Mouse (Mus musculus) midbrain, embryonic 12.5 days (tissue): ENCODE data around the gene Hnrnpa0. TPM values are rescaled to one million over a fixed set of nuclear protein-coding genes. Genes with fewer than 3 reads are reported as not detected.

ENCODE experiments used
- ATAC-seq: fragments of 200-750 bp; cut with Nextera tagmentation; 2 replicates; pipeline ENCODE4 v1.8.0; 2017; ENCODE audit warnings: low read depth, moderate TSS enrichment, moderate library complexity; ENCODE audit not compliant: low FRiP score
- H3K27ac ChIP-seq: fragments of 300-500 bp; sonication (generic); replicated peaks from 2 replicates; pipeline ENCODE4 v1.5.1; 2016; ENCODE audit warnings: mild to moderate bottlenecking
- H3K27me3 ChIP-seq: fragments of 300-500 bp; sonication (generic); 2 replicates; pipeline ENCODE4 v1.6.1; 2016; ENCODE audit warnings: mild to moderate bottlenecking
- H3K36me3 ChIP-seq: fragments of 300-500 bp; sonication (generic); 2 replicates; pipeline ENCODE4 v1.6.1; 2016
- H3K4me1 ChIP-seq: fragments of 300-500 bp; sonication (generic); 2 replicates; pipeline ENCODE4 v1.6.1; 2016
- H3K4me2 ChIP-seq: fragments of 300-500 bp; sonication (generic); replicated peaks from 2 replicates; pipeline ENCODE4 v1.6.1; 2016; ENCODE audit warnings: mild to moderate bottlenecking, moderate library complexity
- H3K4me3 ChIP-seq: fragments of 300-500 bp; sonication (generic); 2 replicates; pipeline ENCODE4 v1.5.1; 2016; ENCODE audit warnings: mild to moderate bottlenecking
- H3K9ac ChIP-seq: fragments of 300-500 bp; sonication (generic); replicated peaks from 2 replicates; pipeline ENCODE4 v1.6.1; 2016; ENCODE audit warnings: mild to moderate bottlenecking, moderate library complexity
- H3K9me3 ChIP-seq: fragments of 300-500 bp; sonication (generic); 2 replicates; pipeline ENCODE4 v1.6.1; 2016; ENCODE audit warnings: mild to moderate bottlenecking
- WGBS: fragments of 180-500 bp; shearing (Covaris S2); methylation state at CpG from one replicate; pipeline ENCODE4 v1.1.7; 2016; 5-methylcytosine and 5-hydroxymethylcytosine counted together
- polyA plus RNA-seq: library from polyadenylated mRNA; unstranded; fragments of >200 nt; fragmentation: Nextera tagmentation; extraction: Ambion mirVana; gene quantifications from 2 replicates; pipeline ENCODE4 v1.2.1, GENCODE M21; 2016

Hnrnpa0 gene
- polyA plus RNA-seq, 1 experiment from 2014 or later = 56.5 TPM

- H3K9ac ChIP-seq = peak overlapping the region; percentile 41; the same call in 1 of the 2 replicates
- no peaks in the 10 kb centered on the region for H3K36me3 ChIP-seq
- H3K4me3 ChIP-seq = peak overlapping the region; percentile 99
- no peak overlapping the region for H3K27ac ChIP-seq
- no peaks in the 10 kb centered on the region for H3K9me3 ChIP-seq
- WGBS = 40% methylated on average over 7 of the region's 7 CpGs
- no peak for ATAC-seq
- H3K4me1 ChIP-seq = peaks cover 27% of the 10 kb centered on the region
- no peaks in the 10 kb centered on the region for H3K27me3 ChIP-seq
- H3K4me2 ChIP-seq = peak overlapping the region; percentile 78
Measured at GRCm38 (mm10) chr13:58126126-58126525, 2.2 kb downstream of the Hnrnpa0 start.

GRCm38 (mm10) chr13:58124989-58125388 lies 3.4 kb downstream of the Hnrnpa0 start:
- Histone ChIP-seq H3K9me3 (no peaks in the 10 kb centered on the region), H3K36me3 (no peaks in the 10 kb centered on the region), H3K4me3 (0 out of 2 replicates have a peak overlapping the region, but pooled peaks have one; percentile 2), H3K27me3 (no peaks in the 10 kb centered on the region), H3K9ac (no peak overlapping the region), H3K4me2 (peak overlapping the region; percentile 78; the same call in 1 of the 2 replicates), H3K4me1 (peaks cover 25% of the 10 kb centered on the region), H3K27ac (no peak overlapping the region)
- 63% methylated on average over 2 of the region's 2 CpGs for WGBS
- ATAC-seq = no peak

DNA sequence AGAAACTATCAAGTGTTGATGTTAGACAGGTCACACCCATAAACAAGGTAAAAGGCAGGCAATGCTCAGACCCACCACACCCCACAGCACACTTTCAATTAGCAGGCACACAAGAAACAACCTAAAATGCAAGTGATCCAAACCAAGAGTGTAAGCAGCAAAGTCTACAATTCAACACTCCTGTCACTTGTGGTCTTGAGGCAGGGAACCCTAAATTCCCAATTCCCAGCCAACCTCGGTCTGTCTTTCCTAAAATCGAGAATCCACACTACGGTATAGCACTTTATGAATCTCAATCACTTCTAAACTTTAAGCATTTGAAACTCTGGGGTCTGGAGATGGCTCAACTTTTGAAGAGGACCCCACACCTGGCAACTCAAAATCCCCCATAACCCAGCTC lies 4.1 kb downstream of the Hnrnpa0 start:
- Histone ChIP-seq H3K36me3 (no peaks in the 10 kb centered on the region), H3K27ac (no peak overlapping the region), H3K4me2 (no peak overlapping the region), H3K9ac (no peak overlapping the region), H3K4me3 (no peak overlapping the region), H3K4me1 (peaks cover 18% of the 10 kb centered on the region), H3K9me3 (no peaks in the 10 kb centered on the region), H3K27me3 (no peaks in the 10 kb centered on the region)
- ATAC-seq = no peak
- WGBS = 84% methylated on average over 3 of the region's 3 CpGs

DNA sequence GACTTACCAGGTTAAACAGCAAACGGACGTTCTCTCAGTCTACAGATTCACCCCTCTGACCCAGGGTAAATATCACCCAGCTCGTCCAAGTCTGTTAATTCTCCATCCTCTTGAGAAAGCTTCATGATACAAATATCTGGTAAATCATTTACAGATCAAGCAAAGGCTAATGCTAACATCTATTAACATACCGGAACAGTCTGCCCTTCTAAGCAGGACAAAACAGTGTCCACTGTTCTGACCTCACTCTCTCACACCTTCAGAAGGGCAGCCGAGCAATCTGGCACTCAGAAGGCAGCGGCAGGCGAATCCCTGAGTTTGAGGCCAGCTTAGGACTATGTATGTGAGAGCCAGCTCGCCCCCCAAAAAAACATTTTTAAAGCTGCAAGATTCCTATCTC lies 5.0 kb downstream of the Hnrnpa0 start:
- Histone ChIP-seq H3K9ac (no peak overlapping the region), H3K27me3 (no peaks in the 10 kb centered on the region), H3K4me2 (no peak overlapping the region), H3K4me1 (peaks cover 17% of the 10 kb centered on the region), H3K36me3 (no peaks in the 10 kb centered on the region), H3K4me3 (no peak overlapping the region), H3K27ac (no peak overlapping the region), H3K9me3 (no peaks in the 10 kb centered on the region)
- no peak for ATAC-seq
- WGBS = 74% methylated on average over 8 of the region's 8 CpGs

- no peak overlapping the region for H3K27ac ChIP-seq
- H3K4me2 ChIP-seq = no peak overlapping the region
- H3K4me3 ChIP-seq = no peak overlapping the region
- H3K27me3 ChIP-seq = no peaks in the 10 kb centered on the region
- H3K9ac ChIP-seq = no peak overlapping the region
- H3K4me1 ChIP-seq = peaks cover 17% of the 10 kb centered on the region
- no peaks in the 10 kb centered on the region for H3K36me3 ChIP-seq
- WGBS = 76% methylated on average over 10 of the region's 10 CpGs
- no peak for ATAC-seq
- H3K9me3 ChIP-seq = no peaks in the 10 kb centered on the region
Measured at GRCm38 (mm10) chr13:58122786-58123297, 5.5 kb downstream of the Hnrnpa0 start.

GRCm38 (mm10) chr13:58117318-58118017 lies 10.9 kb downstream of the Hnrnpa0 start:
- H3K27me3 ChIP-seq = no peaks in the 10 kb centered on the region
- WGBS = 71% methylated on average over 8 of the region's 8 CpGs
- no peak for ATAC-seq
- H3K4me2 ChIP-seq = no peak overlapping the region
- no peak overlapping the region for H3K4me3 ChIP-seq
- no peak overlapping the region for H3K9ac ChIP-seq
- H3K9me3 ChIP-seq = no peaks in the 10 kb centered on the region
- H3K4me1 ChIP-seq = peaks cover 14% of the 10 kb centered on the region
- no peaks in the 10 kb centered on the region for H3K36me3 ChIP-seq
- H3K27ac ChIP-seq = no peak overlapping the region

DNA sequence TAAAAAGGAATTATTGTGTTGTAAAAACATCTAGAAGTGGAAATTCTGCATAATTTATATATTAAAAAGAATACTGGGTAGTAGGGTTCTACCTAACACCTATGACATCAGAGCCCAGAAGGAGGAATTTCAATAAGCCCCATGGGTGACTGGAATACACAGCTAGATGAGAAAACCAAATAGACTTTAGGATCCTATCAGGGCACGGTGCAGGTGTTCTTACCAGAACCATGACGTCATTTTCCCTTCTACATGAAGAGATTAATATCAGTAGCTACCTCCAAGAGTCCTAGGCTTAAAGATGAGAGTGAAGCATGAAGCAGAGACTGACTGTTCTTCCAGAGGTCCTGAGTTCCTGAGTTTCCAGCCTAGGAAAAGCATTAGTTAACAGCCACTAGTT lies 11.6 kb downstream of the Hnrnpa0 start:
- Histone ChIP-seq H3K4me3 (no peak overlapping the region), H3K27ac (no peak overlapping the region), H3K9me3 (no peaks in the 10 kb centered on the region), H3K4me1 (peaks cover 19% of the 10 kb centered on the region), H3K27me3 (no peaks in the 10 kb centered on the region), H3K9ac (no peak overlapping the region), H3K4me2 (no peak overlapping the region), H3K36me3 (no peaks in the 10 kb centered on the region)
- no peak for ATAC-seq
- 97% methylated on average over 2 of the region's 2 CpGs for WGBS

DNA sequence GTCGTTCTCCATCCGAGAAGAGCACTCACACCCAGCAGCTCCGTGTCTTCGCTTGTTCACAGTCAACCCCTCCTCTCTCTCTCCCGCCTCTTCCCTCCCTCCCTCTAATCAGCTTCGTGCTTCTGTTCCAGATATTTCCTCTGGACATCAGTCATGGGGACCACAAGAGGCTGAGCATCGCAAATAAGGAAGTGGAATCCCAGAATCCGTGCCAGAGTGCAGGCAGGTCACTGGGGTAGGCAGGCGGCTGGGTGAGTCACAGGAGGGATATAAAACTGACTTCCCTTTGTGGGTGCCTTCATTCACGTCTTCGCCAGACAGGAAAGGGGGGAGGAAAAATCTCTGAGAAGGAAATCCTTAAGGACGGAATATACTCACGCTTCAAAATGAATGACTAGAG lies 13.1 kb downstream of the Hnrnpa0 start:
- no peak overlapping the region for H3K9ac ChIP-seq
- H3K27ac ChIP-seq = no peak overlapping the region
- no peak for ATAC-seq
- H3K36me3 ChIP-seq = no peaks in the 10 kb centered on the region
- no peaks in the 10 kb centered on the region for H3K27me3 ChIP-seq
- H3K4me2 ChIP-seq = no peak overlapping the region
- H3K4me3 ChIP-seq = no peak overlapping the region
- peaks cover 17% of the 10 kb centered on the region for H3K4me1 ChIP-seq
- WGBS = 74% methylated on average over 13 of the region's 13 CpGs
- H3K9me3 ChIP-seq = no peaks in the 10 kb centered on the region

- H3K27me3 ChIP-seq = no peaks in the 10 kb centered on the region
- peak within 1 kb of the TSS; percentile 75 for H3K27ac ChIP-seq
- peak within 1 kb of the TSS; percentile 70 for H3K4me2 ChIP-seq
- ATAC-seq = peak; percentile 84
- 2% methylated on average over 35 of the region's 35 CpGs for whole genome bisulfite sequencing
- peak within 1 kb of the TSS; percentile 56 for H3K9ac ChIP-seq
- no peaks in the 10 kb centered on the region for H3K36me3 ChIP-seq
- peaks cover 17% of the 10 kb centered on the region for H3K4me1 ChIP-seq
- H3K4me3 ChIP-seq = peak within 1 kb of the TSS; percentile 46
- H3K9me3 ChIP-seq = no peaks in the 10 kb centered on the region
Measured at GRCm38 (mm10) chr13:58113061-58113900, 15.1 kb downstream of the Hnrnpa0 start, which contains the start of gene Klhl3. Gene Klhl3 (minus strand): TSS chr13:58113592.

- Histone ChIP-seq H3K27me3 (no peaks in the 10 kb centered on the region), H3K9ac (peak overlapping the region; percentile 56), H3K27ac (peak overlapping the region; percentile 75), H3K4me1 (peaks cover 17% of the 10 kb centered on the region), H3K4me2 (peak overlapping the region; percentile 70), H3K4me3 (peak overlapping the region; percentile 46), H3K36me3 (no peaks in the 10 kb centered on the region), H3K9me3 (no peaks in the 10 kb centered on the region)
- no peak for ATAC-seq
- 14% methylated on average over 11 of the region's 11 CpGs for whole genome bisulfite sequencing
Measured at GRCm38 (mm10) chr13:58112601-58113041, 15.7 kb downstream of the Hnrnpa0 start.

DNA sequence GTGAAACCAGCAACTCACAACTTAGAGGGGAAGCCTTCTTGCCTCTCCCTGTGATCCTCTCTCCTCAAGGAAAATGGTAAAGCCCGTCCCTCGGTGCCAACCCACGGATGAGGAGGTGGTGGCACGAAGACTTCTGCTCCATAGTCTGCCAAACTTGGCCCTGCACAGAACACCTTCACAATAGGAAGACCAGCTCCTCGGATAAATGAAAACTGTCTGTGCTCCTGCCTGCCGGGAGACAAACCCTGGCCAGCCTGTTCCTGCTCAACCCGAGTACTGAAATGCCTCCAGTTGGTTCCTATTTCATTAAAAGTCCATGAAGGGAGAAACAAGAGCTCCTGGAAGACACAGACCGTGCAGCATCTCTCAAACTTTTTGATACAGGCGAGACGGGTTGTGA lies 16.2 kb downstream of the Hnrnpa0 start:
- Histone ChIP-seq H3K4me1 (peaks cover 17% of the 10 kb centered on the region), H3K27ac (no peak overlapping the region), H3K4me3 (peak overlapping the region; percentile 46), H3K27me3 (no peaks in the 10 kb centered on the region), H3K36me3 (no peaks in the 10 kb centered on the region), H3K9ac (peak overlapping the region; percentile 56; the same call in 1 of the 2 replicates), H3K9me3 (no peaks in the 10 kb centered on the region), H3K4me2 (peak overlapping the region; percentile 70)
- WGBS = 77% methylated on average over 10 of the region's 10 CpGs
- ATAC-seq = no peak

DNA sequence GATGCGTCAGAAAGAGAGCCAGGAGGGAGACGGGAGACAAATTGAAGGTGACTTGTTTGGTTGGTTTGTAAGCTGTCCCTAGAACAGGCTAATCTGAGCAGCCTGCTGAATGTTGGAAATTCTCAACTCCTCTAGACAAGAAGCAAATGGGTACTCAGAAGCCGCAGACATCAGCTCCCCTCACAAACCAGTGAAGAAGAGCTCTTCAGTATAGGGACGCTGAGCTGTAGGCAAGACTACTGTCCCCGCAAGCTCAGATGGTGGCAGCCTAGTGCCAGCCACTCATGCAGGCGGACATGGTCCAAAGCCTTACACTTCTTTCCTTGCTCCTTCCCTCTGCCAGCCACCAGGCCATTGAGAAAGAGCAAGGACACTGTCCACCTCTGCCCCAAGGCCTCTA lies 17.1 kb downstream of the Hnrnpa0 start:
- Histone ChIP-seq H3K36me3 (no peaks in the 10 kb centered on the region), H3K9ac (no peak overlapping the region), H3K4me2 (no peak overlapping the region), H3K27ac (no peak overlapping the region), H3K27me3 (no peaks in the 10 kb centered on the region), H3K4me3 (no peak overlapping the region), H3K9me3 (no peaks in the 10 kb centered on the region), H3K4me1 (peaks cover 17% of the 10 kb centered on the region)
- WGBS = 94% methylated on average over 6 of the region's 6 CpGs
- no peak for ATAC-seq
